ENCODE assay signal across 16 mouse cellular contexts in the genomic region with DNA sequence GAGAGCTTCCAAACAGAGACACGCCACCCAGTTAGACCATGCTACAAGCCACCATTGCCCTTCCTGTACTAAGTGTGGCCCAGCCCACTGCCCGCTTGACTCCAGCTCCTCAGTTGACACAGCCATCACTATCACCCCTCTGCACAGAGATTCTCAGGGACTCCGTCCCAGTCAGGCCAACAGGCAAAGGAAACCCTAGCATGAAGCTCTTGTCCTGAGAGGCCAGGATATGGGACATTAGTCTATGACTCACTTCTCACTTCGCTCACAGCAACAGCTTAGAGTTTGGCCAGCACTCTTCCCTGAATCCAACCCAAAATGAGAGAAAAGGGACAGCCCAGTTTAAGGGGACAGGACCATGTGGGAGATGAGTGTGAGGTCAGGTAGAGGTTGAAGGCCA.
"Had no signal": no experiment of that assay in that cellular context is flagged by ENCODE, and none has a peak within 500 bp of the region (broad histone marks: within the 10 kb centered on the region; RNA-seq: fewer than 3 reads in every experiment).

No protein-coding gene starts in this region.

- H3K9me3 ChIP-seq: liver, embryonic 13.5 days; midbrain, embryonic 12.5 days had no signal

- H3K27me3 ChIP-seq: liver, embryonic 13.5 days; midbrain, embryonic 12.5 days had no signal

- H3K27ac ChIP-seq: left cerebral cortex, adult 2 months; liver, embryonic 13.5 days; macrophage; midbrain, embryonic 12.5 days; stomach, postnatal 0 days had no signal

- H3K4me3 ChIP-seq: left cerebral cortex, adult 2 months; liver, embryonic 13.5 days; midbrain, embryonic 12.5 days had no signal

- H3K4me2 ChIP-seq: liver, embryonic 13.5 days; lung, embryonic 14.5 days had no signal

- DNase-seq: kidney, adult 18-20 months; kidney, adult 9 months; kidney, postnatal 36 days; layer of hippocampus, postnatal 36 days; liver, embryonic 13.5 days; lung, embryonic 14.5 days; lung, postnatal 14 days; right cerebral cortex, adult 18-20 months; right cerebral cortex, postnatal 14 days; right cerebral cortex, postnatal 4 days; thymus, adult 2 months; thymus, postnatal 25 days had no signal

- H3K9ac ChIP-seq: liver, embryonic 13.5 days; lung, embryonic 14.5 days; midbrain, embryonic 12.5 days had no signal
